Mouse (Mus musculus) MEL (cell line): ENCODE data around the gene Tmem121. TPM values are rescaled to one million over a fixed set of nuclear protein-coding genes. Genes with fewer than 3 reads are reported as not detected.

ENCODE experiments used
- DNase-seq: peaks from one replicate; pipeline ENCODE4 v3.0.0; 2011; ENCODE audit warnings: low read depth, low spot score
- H3K27ac ChIP-seq: 2 replicates; pipeline ENCODE4 v1.5.1; 2012; ENCODE audit warnings: low read depth, mild to moderate bottlenecking, control low read depth, low read length, moderate library complexity; ENCODE audit not compliant: control insufficient read depth
- H3K27me3 ChIP-seq, 2 experiments: fragments of 150-350 bp in 1 of 2; sonication (generic) in 1 of 2; 2 replicates each; pipeline ENCODE4 v1.6.1; 2012; ENCODE audit warnings: low read length in 2 of 2, mild to moderate bottlenecking in 2 of 2, improper control_type of control experiment in 1 of 2, moderate library complexity in 1 of 2; ENCODE audit not compliant: insufficient read depth in 2 of 2, control insufficient read depth in 1 of 2
- H3K36me3 ChIP-seq, 2 experiments: 2 replicates each; pipeline ENCODE4 v1.6.1; 2012 to 2014; ENCODE audit warnings: low read length in 2 of 2, improper control_type of control experiment in 1 of 2, inconsistent platforms in 1 of 2, mild to moderate bottlenecking in 1 of 2; ENCODE audit not compliant: insufficient read depth in 2 of 2, control insufficient read depth in 1 of 2
- H3K4me1 ChIP-seq, 2 experiments: fragments of 150-350 bp in 1 of 2; sonication (generic) in 1 of 2; 2 replicates each; pipeline ENCODE4 v1.6.1; 2012; ENCODE audit warnings: low read length in 2 of 2, improper control_type of control experiment in 1 of 2, mild to moderate bottlenecking in 1 of 2; ENCODE audit not compliant: insufficient read depth in 2 of 2, control insufficient read depth in 1 of 2
- H3K4me3 ChIP-seq, 2 experiments: fragments of 150-350 bp in 1 of 2; sonication (generic) in 1 of 2; 2 replicates each; pipeline ENCODE4 v1.5.1; 2012; ENCODE audit warnings: low read depth in 2 of 2, low read length in 2 of 2, mild to moderate bottlenecking in 2 of 2, moderate library complexity in 2 of 2, control low read depth in 1 of 2, improper control_type of control experiment in 1 of 2; ENCODE audit not compliant: control insufficient read depth in 1 of 2, insufficient read depth in 1 of 2
- H3K79me2 ChIP-seq: 2 replicates; pipeline ENCODE4 v1.6.1; 2012; ENCODE audit warnings: mild to moderate bottlenecking, low read length, moderate library complexity; ENCODE audit not compliant: control insufficient read depth, poor library complexity, insufficient read depth
- H3K9ac ChIP-seq: 2 replicates; pipeline ENCODE4 v1.6.1; 2012; ENCODE audit warnings: low read depth, mild to moderate bottlenecking, control low read depth, low read length, moderate library complexity; ENCODE audit not compliant: control insufficient read depth, poor library complexity, severe bottlenecking
- H3K9me3 ChIP-seq: fragments of 150-350 bp; sonication (generic); replicated peaks from 2 replicates; pipeline ENCODE4 v1.6.1; 2012; ENCODE audit warnings: mild to moderate bottlenecking, low read length, improper control_type of control experiment, moderate library complexity; ENCODE audit not compliant: insufficient read depth
- CTCF ChIP-seq, 3 experiments: IDR thresholded peaks in 2 of 3; conservative IDR thresholded peaks in 1 of 3; 2 replicates each; pipeline ENCODE4 v1.5.1; 2011 to 2012; ENCODE audit warnings: low read length in 3 of 3, low read depth in 2 of 3, mild to moderate bottlenecking in 2 of 3, improper control_type of control experiment in 1 of 3, inconsistent platforms in 1 of 3, mixed read lengths in 1 of 3, moderate library complexity in 1 of 3; ENCODE audit not compliant: control insufficient read depth in 1 of 3, insufficient read depth in 1 of 3, poor library complexity in 1 of 3, severe bottlenecking in 1 of 3
- KAT2A ChIP-seq: conservative IDR thresholded peaks from 2 replicates; pipeline ENCODE4 v1.6.1; 2012; ENCODE audit warnings: low read depth, low read length, improper control_type of control experiment, inconsistent platforms
- MAX ChIP-seq: IDR thresholded peaks from 2 replicates; pipeline ENCODE4 v1.6.1; 2011; ENCODE audit warnings: low read length, improper control_type of control experiment
- MEF2A ChIP-seq: IDR thresholded peaks from 2 replicates; pipeline ENCODE4 v1.6.1; 2014; ENCODE audit warnings: low read depth, mild to moderate bottlenecking, inconsistent platforms, low read length, improper control_type of control experiment; ENCODE audit not compliant: poor library complexity, insufficient replicate concordance, severe bottlenecking; ENCODE audit errors: extremely low read depth
- POLR2A ChIP-seq, 2 experiments: IDR thresholded peaks; 2 replicates each; pipeline ENCODE4 v1.6.1; 2011 to 2012; ENCODE audit warnings: low read length in 2 of 2, mild to moderate bottlenecking in 2 of 2, control low read depth in 1 of 2, improper control_type of control experiment in 1 of 2, low read depth in 1 of 2, moderate library complexity in 1 of 2; ENCODE audit not compliant: control insufficient read depth in 1 of 2, insufficient read depth in 1 of 2, poor library complexity in 1 of 2
- RAD21 ChIP-seq: IDR thresholded peaks from 2 replicates; pipeline ENCODE4 v1.6.1; 2011; ENCODE audit warnings: mild to moderate bottlenecking, low read depth, low read length, improper control_type of control experiment
- SMC3 ChIP-seq: IDR thresholded peaks from 2 replicates; pipeline ENCODE4 v1.6.1; 2011; ENCODE audit warnings: low read depth, low read length, improper control_type of control experiment
- TAL1 ChIP-seq: IDR thresholded peaks from 2 replicates; pipeline ENCODE4 v1.6.1; 2012; ENCODE audit warnings: mild to moderate bottlenecking, inconsistent platforms, low read length, moderate library complexity, mixed read lengths
- UBTF ChIP-seq: IDR thresholded peaks from 2 replicates; pipeline ENCODE4 v1.6.1; 2012; ENCODE audit warnings: low read depth, mild to moderate bottlenecking, inconsistent platforms, low read length, improper control_type of control experiment, moderate library complexity, borderline replicate concordance; ENCODE audit not compliant: insufficient read depth
- ZC3H11A ChIP-seq: IDR thresholded peaks from 2 replicates; pipeline ENCODE4 v1.6.1; 2012; ENCODE audit warnings: low read depth, mild to moderate bottlenecking, inconsistent platforms, low read length, improper control_type of control experiment
- polyA plus RNA-seq, 2 experiments: library from polyadenylated mRNA; stranded (reverse) in 1 of 2; unstranded in 1 of 2; fragments of >175 nt in 1 of 2; fragments of >200 nt in 1 of 2; gene quantifications; 2 replicates each; pipeline versions ENCODE4 v1.2.1 to v1.2.4; 2012; ENCODE audit warnings: low replicate concordance in 2 of 2, low read depth in 1 of 2; ENCODE audit not compliant: insufficient read length in 2 of 2, insufficient read depth in 1 of 2, missing spikeins in 1 of 2
- total RNA-seq: library from RNA; depleted of rRNA; stranded (reverse); fragments of 300-350 nt; gene quantifications from 2 replicates; pipeline ENCODE4 v1.2.3, GENCODE M21; 2012

The Tmem121 gene
- total and polyA plus RNA-seq, 3 experiments: 17.0 to 35.2 TPM; not detected in 1

GRCm38 (mm10) chr12:113187011-113187375, 1.3 kb downstream of the Tmem121 start:
- no peak for DNase-seq
- Histone ChIP-seq H3K27ac (no peak overlapping the region), H3K4me3 (no peak overlapping the region), H3K9ac (no peak overlapping the region)
- TF ChIP-seq UBTF: no peak
- no peak for TF ChIP-seq MAX
- TF ChIP-seq POLR2A (IDR thresholded peaks at IDR 0.05; ENCODE audit: control insufficient read depth in 1 of 2, insufficient read depth in 1 of 2, low read depth in 1 of 2, low read length in 2 of 2, poor library complexity in 1 of 2): no peak
- TF ChIP-seq TAL1: no peak
- TF ChIP-seq SMC3: no peak
- no peak for TF ChIP-seq KAT2A
- TF ChIP-seq, all 39 proteins: peak for 0
- peaks cover 8 to 10% of the 10 kb centered on the region in 2 experiments for H3K27me3 ChIP-seq
- no peaks in the 10 kb centered on the region; the same call in 1 of the 2 replicates for H3K79me2 ChIP-seq
- H3K9me3 ChIP-seq: no peaks in the 10 kb centered on the region
- H3K4me1 ChIP-seq: peaks cover 0 to 5% of the 10 kb centered on the region in 2 experiments; a peak in 2 of 4 replicates
- peaks cover 0 to 3% of the 10 kb centered on the region in 2 experiments; a peak in 1 of 4 replicates for H3K36me3 ChIP-seq

DNA sequence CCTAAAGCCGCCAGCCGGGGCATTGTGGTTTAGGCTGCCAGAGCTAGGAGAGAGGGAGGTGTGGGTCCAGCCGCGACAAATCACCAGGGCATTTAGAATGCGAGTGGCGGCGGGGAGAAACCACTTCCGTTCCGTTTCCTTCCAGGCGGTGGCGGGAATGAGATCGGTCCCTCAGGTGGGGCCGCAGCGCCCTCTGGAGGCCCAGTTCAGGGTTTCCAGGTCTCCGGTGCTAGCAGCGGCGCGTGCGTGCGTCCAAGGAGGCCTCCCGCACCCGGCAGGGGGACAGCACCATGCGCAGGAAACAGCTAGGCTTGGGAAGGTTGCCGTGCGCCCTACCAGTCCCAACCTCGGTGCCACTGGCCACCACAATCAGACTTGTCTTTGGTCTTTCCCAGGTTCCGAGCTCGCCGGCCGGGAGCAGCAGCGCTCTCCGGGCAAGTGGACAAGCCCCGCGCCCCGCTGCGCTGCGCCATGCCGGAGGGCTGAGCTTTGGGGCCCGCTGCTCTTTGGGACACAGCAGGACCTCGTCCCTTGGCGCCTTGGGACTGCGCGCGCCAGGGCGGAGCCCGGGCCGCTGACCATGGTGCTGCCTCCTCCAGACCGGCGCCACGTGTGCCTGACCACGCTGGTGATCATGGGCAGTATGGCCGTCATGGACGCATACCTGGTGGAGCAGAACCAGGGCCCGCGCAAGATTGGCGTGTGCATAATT, 2.0 kb downstream of the Tmem121 start:
- Histone ChIP-seq H3K36me3 (peaks cover 0 to 3% of the 10 kb centered on the region in 2 experiments; a peak in 1 of 4 replicates), H3K4me3 (no peak overlapping the region), H3K9me3 (no peaks in the 10 kb centered on the region), H3K4me1 (peaks cover 0 to 5% of the 10 kb centered on the region in 2 experiments; a peak in 2 of 4 replicates), H3K27ac (no peak overlapping the region), H3K79me2 (no peaks in the 10 kb centered on the region; the same call in 1 of the 2 replicates), H3K27me3 (peaks cover 6 to 7% of the 10 kb centered on the region in 2 experiments)
- no peak for DNase-seq
- TF ChIP-seq RAD21 (peak; percentile 14), MEF2A (no peak), CTCF (IDR thresholded peaks at IDR 0.05 in 2 of 3, conservative IDR thresholded peaks at IDR 0.05 in 1 of 3; ENCODE audit: control insufficient read depth in 1 of 3, insufficient read depth in 1 of 3, low read depth in 2 of 3, low read length in 3 of 3, poor library complexity in 1 of 3, severe bottlenecking in 1 of 3) (peak in 2 of 3 experiments; percentile 46 to 60; a peak in 4 of 6 replicates)
- TF ChIP-seq, all 39 proteins: peak for 2
- no peak overlapping the region for H3K9ac ChIP-seq

DNA sequence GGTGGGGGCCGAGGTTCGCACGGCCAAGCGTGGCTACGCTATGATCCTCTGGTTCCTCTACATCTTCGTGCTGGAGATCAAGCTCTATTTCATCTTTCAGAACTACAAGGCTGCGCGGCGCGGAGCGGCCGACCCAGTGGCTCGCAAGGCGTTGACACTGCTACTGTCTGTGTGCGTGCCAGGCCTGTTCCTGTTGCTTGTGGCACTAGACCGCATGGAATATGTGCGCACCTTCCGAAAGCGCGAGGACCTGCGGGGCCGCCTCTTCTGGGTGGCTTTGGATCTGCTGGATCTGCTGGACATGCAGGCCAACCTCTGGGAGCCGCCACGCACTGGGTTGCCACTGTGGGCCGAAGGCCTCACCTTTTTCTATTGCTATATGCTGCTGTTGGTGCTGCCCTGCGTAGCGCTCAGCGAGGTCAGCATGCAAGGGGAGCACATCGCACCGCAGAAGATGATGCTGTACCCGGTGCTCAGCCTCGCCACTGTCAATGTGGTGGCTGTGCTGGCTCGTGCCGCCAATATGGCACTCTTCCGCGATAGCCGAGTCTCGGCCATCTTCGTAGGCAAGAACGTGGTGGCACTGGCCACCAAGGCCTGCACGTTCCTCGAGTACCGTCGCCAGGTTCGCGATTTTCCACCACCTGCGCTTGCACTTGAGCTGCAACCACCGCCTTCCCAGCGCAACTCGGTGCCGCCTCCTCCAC, 2.8 kb downstream of the Tmem121 start:
- peaks cover 0 to 5% of the 10 kb centered on the region in 2 experiments; a peak in 2 of 4 replicates for H3K4me1 ChIP-seq
- H3K27me3 ChIP-seq: peaks cover 4 to 5% of the 10 kb centered on the region in 2 experiments
- no peaks in the 10 kb centered on the region; the same call in 1 of the 2 replicates for H3K79me2 ChIP-seq
- H3K9ac ChIP-seq: no peak overlapping the region
- DNase-seq: no peak
- peaks cover 0 to 3% of the 10 kb centered on the region in 2 experiments; a peak in 1 of 4 replicates for H3K36me3 ChIP-seq
- TF ChIP-seq ZC3H11A: no peak
- TF ChIP-seq POLR2A (IDR thresholded peaks at IDR 0.05; ENCODE audit: control insufficient read depth in 1 of 2, insufficient read depth in 1 of 2, low read depth in 1 of 2, low read length in 2 of 2, poor library complexity in 1 of 2): 0 out of 4 replicates have a peak, but pooled peaks of 1 of the 2 experiments have one; percentile 13
- no peaks in the 10 kb centered on the region for H3K9me3 ChIP-seq
- H3K4me3 ChIP-seq: no peak overlapping the region
- no peak overlapping the region for H3K27ac ChIP-seq
